Mouse (Mus musculus) cortical plate, adult 2 months (tissue): Measurements from ENCODE around the gene Psmd11.

Experiments
- CTCF ChIP-seq: fragments of 200-500 bp; IDR thresholded peaks from 2 replicates; pipeline ENCODE4 v1.5.1; 2011; ENCODE audit warnings: mild to moderate bottlenecking, control low read depth, low read length; ENCODE audit not compliant: insufficient read depth; ENCODE audit errors: extremely low read depth
- POLR2A ChIP-seq: fragments of 200-500 bp; IDR thresholded peaks from 2 replicates; pipeline ENCODE4 v1.6.1; 2011; ENCODE audit warnings: mild to moderate bottlenecking, low read length, control low read depth; ENCODE audit not compliant: insufficient read depth; ENCODE audit errors: extremely low read depth

DNA sequence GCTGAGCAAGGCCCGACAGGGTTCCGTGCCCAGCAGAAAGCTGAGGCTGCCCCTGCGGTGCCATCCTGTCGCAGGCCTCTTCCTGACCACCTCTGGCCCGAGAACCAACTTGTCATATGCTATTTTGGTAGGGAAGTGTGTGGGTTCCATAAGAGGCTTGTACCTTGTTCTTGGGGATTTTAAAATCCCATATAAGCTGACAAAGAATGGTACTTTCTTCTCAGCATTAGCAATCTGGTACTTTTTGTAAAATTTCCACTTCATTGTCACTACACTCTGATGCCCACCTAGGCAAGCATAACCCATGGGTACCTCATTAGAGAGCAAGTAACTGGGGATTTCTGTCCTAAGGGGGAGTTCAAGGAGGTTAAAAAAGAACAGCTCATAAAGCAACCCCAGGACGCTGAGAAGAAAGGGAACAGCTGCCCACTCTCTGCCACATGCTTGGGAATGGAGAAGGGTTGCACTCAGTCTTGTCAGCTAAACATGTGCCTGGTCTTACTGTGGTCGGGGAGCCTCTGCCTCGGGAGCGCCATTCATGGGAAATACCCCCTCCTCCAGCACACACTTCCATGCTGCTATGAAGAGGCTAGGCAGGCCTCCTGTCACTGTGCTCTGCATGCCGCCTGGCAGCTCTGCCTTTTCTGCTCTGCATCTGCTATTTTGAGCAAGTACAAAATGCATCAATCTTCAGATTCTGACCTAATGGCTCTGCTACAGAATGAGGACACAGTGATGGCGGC, 70.1 kb downstream of the Psmd11 start:
- TF ChIP-seq POLR2A (no peak), CTCF (no peak)
